Mouse (Mus musculus): ENCODE measurements at regions not wholly inside any gene's neighbourhood (a gene's known extent, or its start where the extent isn't known, plus 50 kb on each side); places are given as distances from the start of the nearest gene placed in this dataset.

- Histone ChIP-seq H3K27ac (ENCODE audit: low read depth, low read length) (no peak overlapping the region), H3K36me3 (ENCODE audit: insufficient read depth) (no peaks in the 10 kb centered on the region), H3K27me3 (ENCODE audit: insufficient read depth, low read length) (no peaks in the 10 kb centered on the region), H3K9me3 (ENCODE audit: low read length) (no peaks in the 10 kb centered on the region), H3K4me1 (ENCODE audit: insufficient read depth) (peaks cover 11% of the 10 kb centered on the region), H3K9ac (no peak overlapping the region), H3K4me2 (ENCODE audit: low read depth) (no peak overlapping the region), H3K4me3 (ENCODE audit: low read depth, low read length) (no peak overlapping the region)
- ATAC-seq, result peak; percentile 42; the same call in 1 of the 2 replicates
- WGBS, result 28% methylated on average over 6 of the region's 6 CpGs
- no peak for TF ChIP-seq CTCF (IDR thresholded peaks at IDR 0.05; ENCODE audit: low read depth)
- DNase-seq, result no peak
Observed at GRCm38 (mm10) chr1:90289732-90290215, 86.0 kb downstream of the Ackr3 start.

GRCm38 (mm10) chr1:90290428-90291197 is 86.8 kb downstream of the Ackr3 start:
- ATAC-seq, result peak; percentile 58
- TF ChIP-seq CTCF (IDR thresholded peaks at IDR 0.05; ENCODE audit: low read depth), result no peak
- H3K9me3 ChIP-seq (ENCODE audit: low read length), result no peaks in the 10 kb centered on the region
- peaks cover 3% of the 10 kb centered on the region; the same call in 1 of the 2 replicates for H3K4me1 ChIP-seq (ENCODE audit: insufficient read depth)
- no peak overlapping the region for H3K4me2 ChIP-seq (ENCODE audit: low read depth)
- 36% methylated on average over 7 of the region's 7 CpGs for WGBS
- no peak overlapping the region for H3K4me3 ChIP-seq (ENCODE audit: low read depth, low read length)
- no peak overlapping the region for H3K9ac ChIP-seq
- H3K27me3 ChIP-seq (ENCODE audit: insufficient read depth, low read length), result no peaks in the 10 kb centered on the region
- H3K36me3 ChIP-seq (ENCODE audit: insufficient read depth), result no peaks in the 10 kb centered on the region
- no peak for DNase-seq
- H3K27ac ChIP-seq (ENCODE audit: low read depth, low read length), result no peak overlapping the region

- peaks cover 3% of the 10 kb centered on the region; the same call in 1 of the 2 replicates for H3K4me1 ChIP-seq (ENCODE audit: insufficient read depth)
- H3K36me3 ChIP-seq (ENCODE audit: insufficient read depth), result no peaks in the 10 kb centered on the region
- peak; percentile 46 for TF ChIP-seq CTCF (IDR thresholded peaks at IDR 0.05; ENCODE audit: low read depth)
- no peaks in the 10 kb centered on the region for H3K27me3 ChIP-seq (ENCODE audit: insufficient read depth, low read length)
- H3K4me2 ChIP-seq (ENCODE audit: low read depth), result no peak overlapping the region
- whole genome bisulfite sequencing, result 83% methylated on average over 1 of the region's 1 CpGs
- H3K9ac ChIP-seq, result no peak overlapping the region
- no peaks in the 10 kb centered on the region for H3K9me3 ChIP-seq (ENCODE audit: low read length)
- DNase-seq (no peak), ATAC-seq (no peak)
- no peak overlapping the region for H3K4me3 ChIP-seq (ENCODE audit: low read depth, low read length)
- H3K27ac ChIP-seq (ENCODE audit: low read depth, low read length), result no peak overlapping the region
Observed at GRCm38 (mm10) chr1:90291256-90291655, 87.5 kb downstream of the Ackr3 start.

GRCm38 (mm10) chr1:90297751-90298150 is 94.0 kb downstream of the Ackr3 start:
- Histone ChIP-seq H3K9ac (no peak overlapping the region), H3K36me3 (ENCODE audit: insufficient read depth) (no peaks in the 10 kb centered on the region), H3K27me3 (ENCODE audit: insufficient read depth, low read length) (no peaks in the 10 kb centered on the region), H3K27ac (ENCODE audit: low read depth, low read length) (no peak overlapping the region), H3K4me1 (ENCODE audit: insufficient read depth) (no peaks in the 10 kb centered on the region), H3K4me2 (ENCODE audit: low read depth) (no peak overlapping the region), H3K9me3 (ENCODE audit: low read length) (no peaks in the 10 kb centered on the region), H3K4me3 (ENCODE audit: low read depth, low read length) (no peak overlapping the region)
- no peak for ATAC-seq
- WGBS, result 84% methylated on average over 5 of the region's 5 CpGs
- no peak for TF ChIP-seq CTCF (IDR thresholded peaks at IDR 0.05; ENCODE audit: low read depth)
- DNase-seq, result no peak

- no peak overlapping the region for H3K4me3 ChIP-seq (ENCODE audit: low read depth, low read length)
- H3K27ac ChIP-seq (ENCODE audit: low read depth, low read length), result no peak overlapping the region
- no peak overlapping the region for H3K4me2 ChIP-seq (ENCODE audit: low read depth)
- DNase-seq (no peak), ATAC-seq (no peak)
- no peak for TF ChIP-seq CTCF (IDR thresholded peaks at IDR 0.05; ENCODE audit: low read depth)
- no peaks in the 10 kb centered on the region for H3K36me3 ChIP-seq (ENCODE audit: insufficient read depth)
- H3K9ac ChIP-seq, result no peak overlapping the region
- H3K4me1 ChIP-seq (ENCODE audit: insufficient read depth), result no peaks in the 10 kb centered on the region
- H3K27me3 ChIP-seq (ENCODE audit: insufficient read depth, low read length), result no peaks in the 10 kb centered on the region
- 88% methylated on average over 10 of the region's 10 CpGs for WGBS
- H3K9me3 ChIP-seq (ENCODE audit: low read length), result no peaks in the 10 kb centered on the region
Observed at GRCm38 (mm10) chr1:90300229-90300628, 96.4 kb downstream of the Ackr3 start.

GRCm38 (mm10) chr1:90304331-90304730 is 100.6 kb downstream of the Ackr3 start:
- no peak for TF ChIP-seq CTCF (IDR thresholded peaks at IDR 0.05; ENCODE audit: low read depth)
- Histone ChIP-seq H3K4me2 (ENCODE audit: low read depth) (no peak overlapping the region), H3K4me1 (ENCODE audit: insufficient read depth) (no peaks in the 10 kb centered on the region), H3K27me3 (ENCODE audit: insufficient read depth, low read length) (no peaks in the 10 kb centered on the region), H3K27ac (ENCODE audit: low read depth, low read length) (no peak overlapping the region), H3K36me3 (ENCODE audit: insufficient read depth) (no peaks in the 10 kb centered on the region), H3K9me3 (ENCODE audit: low read length) (no peaks in the 10 kb centered on the region), H3K9ac (no peak overlapping the region), H3K4me3 (ENCODE audit: low read depth, low read length) (no peak overlapping the region)
- peak; percentile 50 for ATAC-seq
- 46% methylated on average over 7 of the region's 7 CpGs for WGBS
- no peak for DNase-seq

- H3K4me1 ChIP-seq (ENCODE audit: insufficient read depth), result no peaks in the 10 kb centered on the region
- no peaks in the 10 kb centered on the region for H3K36me3 ChIP-seq (ENCODE audit: insufficient read depth)
- H3K9ac ChIP-seq, result no peak overlapping the region
- ATAC-seq, result no peak
- TF ChIP-seq CTCF (IDR thresholded peaks at IDR 0.05; ENCODE audit: low read depth), result no peak
- H3K27ac ChIP-seq (ENCODE audit: low read depth, low read length), result no peak overlapping the region
- WGBS, result 72% methylated on average over 3 of the region's 3 CpGs
- H3K4me3 ChIP-seq (ENCODE audit: low read depth, low read length), result no peak overlapping the region
- H3K9me3 ChIP-seq (ENCODE audit: low read length), result no peaks in the 10 kb centered on the region
- H3K4me2 ChIP-seq (ENCODE audit: low read depth), result no peak overlapping the region
- DNase-seq, result no peak
- H3K27me3 ChIP-seq (ENCODE audit: insufficient read depth, low read length), result no peaks in the 10 kb centered on the region; the same call in 1 of the 2 replicates
Observed at GRCm38 (mm10) chr1:90311016-90311415, 107.2 kb downstream of the Ackr3 start.

Data from forebrain, postnatal 0 days (tissue).